Mouse (Mus musculus) forebrain, postnatal 0 days (tissue): Measurements from ENCODE around the gene Mrpl53. TPM values are rescaled to one million over a fixed set of nuclear protein-coding genes. Genes with fewer than 3 reads are reported as not detected.
A peak's percentile ranks its signal among the peaks of the same experiment; 100 is the strongest.

Source experiments
- ATAC-seq: fragments of 200-750 bp; cut with Nextera tagmentation; 2 replicates; pipeline ENCODE4 v1.8.0; 2017; ENCODE audit warnings: mild to moderate bottlenecking, moderate library complexity
- DNase-seq: peaks from one replicate; pipeline ENCODE4 v3.0.0-alpha.2; 2015
- H3K27ac ChIP-seq: fragments of 300-500 bp; sonication (generic); 2 replicates; pipeline ENCODE4 v1.5.1; 2014; ENCODE audit warnings: low read depth, mild to moderate bottlenecking, antibody characterized with exemption, low read length, moderate library complexity, mixed read lengths
- H3K27me3 ChIP-seq: fragments of 300-500 bp; sonication (generic); 2 replicates; pipeline ENCODE4 v1.6.1; 2014; ENCODE audit warnings: mild to moderate bottlenecking, low read length, mixed read lengths; ENCODE audit not compliant: insufficient read depth
- H3K36me3 ChIP-seq: fragments of 300-500 bp; sonication (generic); 2 replicates; pipeline ENCODE4 v1.6.1; 2014; ENCODE audit warnings: mild to moderate bottlenecking, moderate library complexity; ENCODE audit not compliant: insufficient read depth
- H3K4me1 ChIP-seq: fragments of 300-500 bp; sonication (generic); 2 replicates; pipeline ENCODE4 v1.6.1; 2014; ENCODE audit warnings: antibody characterized with exemption; ENCODE audit not compliant: insufficient read depth
- H3K4me2 ChIP-seq: fragments of 300-500 bp; sonication (generic); 2 replicates; pipeline ENCODE4 v1.6.1; 2014; ENCODE audit warnings: low read depth, mild to moderate bottlenecking, moderate library complexity
- H3K4me3 ChIP-seq: fragments of 300-500 bp; sonication (generic); 2 replicates; pipeline ENCODE4 v1.5.1; 2014; ENCODE audit warnings: low read depth, low read length, mixed read lengths
- H3K9ac ChIP-seq: fragments of 300-500 bp; sonication (generic); 2 replicates; pipeline ENCODE4 v1.6.1; 2014; ENCODE audit warnings: mild to moderate bottlenecking
- H3K9me3 ChIP-seq: fragments of 300-500 bp; sonication (generic); 2 replicates; pipeline ENCODE4 v1.6.1; 2016; ENCODE audit warnings: low read length
- CTCF ChIP-seq: sonication (generic); IDR thresholded peaks from 2 replicates; pipeline ENCODE4 v1.5.1; 2016; ENCODE audit warnings: antibody characterized with exemption, control low read depth, low read depth
- WGBS: fragments of 180-500 bp; shearing (Covaris S2); extraction: QIAGEN DNeasy Blood & Tissue Kit; methylation state at CpG from one replicate; pipeline ENCODE4 v1.1.7; 2014; 5-methylcytosine and 5-hydroxymethylcytosine counted together
- polyA plus RNA-seq: library from polyadenylated mRNA; unstranded; fragments of >200 nt; fragmentation: Nextera tagmentation; extraction: Ambion mirVana; gene quantifications from 2 replicates; pipeline ENCODE4 v1.2.1, GENCODE M21; 2015
- total RNA-seq: library from RNA; depleted of rRNA; stranded (reverse); fragments of >200 nt; gene quantifications from 2 replicates; pipeline ENCODE4 v1.2.3, GENCODE M21; 2014

Gene Mrpl53
- total and polyA plus RNA-seq, 2 experiments from 2014 or later: 64.6 to 126 TPM

GRCm38 (mm10) chr6:83142211-83142731 is 33.4 kb downstream of the Mrpl53 start:
- ATAC-seq (peak; percentile 81), DNase-seq (peak; percentile 68)
- peak; percentile 14; the same call in 1 of the 2 replicates for TF ChIP-seq CTCF
- Histone ChIP-seq H3K27ac (no peak overlapping the region), H3K4me2 (peak overlapping the region; percentile 66), H3K4me3 (peak overlapping the region; percentile 34), H3K9ac (peak overlapping the region; percentile 65), H3K9me3 (no peaks in the 10 kb centered on the region), H3K36me3 (no peaks in the 10 kb centered on the region), H3K27me3 (peaks cover 4% of the 10 kb centered on the region), H3K4me1 (no peaks in the 10 kb centered on the region)
- WGBS: 2% methylated on average over 41 of the region's 41 CpGs

- Histone ChIP-seq H3K4me3 (no peak overlapping the region), H3K27ac (no peak overlapping the region), H3K9me3 (no peaks in the 10 kb centered on the region), H3K9ac (no peak overlapping the region), H3K36me3 (no peaks in the 10 kb centered on the region), H3K27me3 (peaks cover 4% of the 10 kb centered on the region), H3K4me1 (no peaks in the 10 kb centered on the region), H3K4me2 (peak overlapping the region; percentile 66; the same call in 1 of the 2 replicates)
- 61% methylated on average over 11 of the region's 11 CpGs for WGBS
- no peak for ATAC-seq
- no peak for TF ChIP-seq CTCF
- no peak for DNase-seq
These were observed 34.0 kb downstream of the Mrpl53 start for GRCm38 (mm10) chr6:83142886-83143285.

- Histone ChIP-seq H3K4me1 (no peaks in the 10 kb centered on the region), H3K4me2 (no peak overlapping the region)
- WGBS: 88% methylated on average over 2 of the region's 2 CpGs
These were observed 36.4 kb downstream of the Mrpl53 start for GRCm38 (mm10) chr6:83145209-83145608.

GRCm38 (mm10) chr6:83145805-83146204 is 37.0 kb downstream of the Mrpl53 start:
- peaks cover 4% of the 10 kb centered on the region for H3K27me3 ChIP-seq
- 76% methylated on average over 9 of the region's 9 CpGs for WGBS
- H3K36me3 ChIP-seq: no peaks in the 10 kb centered on the region
- ATAC-seq: no peak
- no peak for TF ChIP-seq CTCF
- no peak for DNase-seq
- no peak overlapping the region for H3K27ac ChIP-seq
- H3K4me2 ChIP-seq: no peak overlapping the region
- H3K4me1 ChIP-seq: no peaks in the 10 kb centered on the region
- no peaks in the 10 kb centered on the region for H3K9me3 ChIP-seq
- H3K9ac ChIP-seq: no peak overlapping the region
- H3K4me3 ChIP-seq: no peak overlapping the region

More at GRCm38 (mm10) chr6:83145209-83145608, 36.4 kb downstream of the Mrpl53 start:
- DNase-seq: no peak
- no peak overlapping the region for H3K4me3 ChIP-seq
- H3K9me3 ChIP-seq: no peaks in the 10 kb centered on the region
- TF ChIP-seq CTCF: no peak
- H3K27me3 ChIP-seq: peaks cover 4% of the 10 kb centered on the region
- ATAC-seq: no peak
- H3K9ac ChIP-seq: no peak overlapping the region
- no peaks in the 10 kb centered on the region for H3K36me3 ChIP-seq
- H3K27ac ChIP-seq: no peak overlapping the region

GRCm38 (mm10) chr6:83147280-83147679 is 38.4 kb downstream of the Mrpl53 start:
- 54% methylated on average over 7 of the region's 7 CpGs for WGBS
- Histone ChIP-seq H3K9ac (no peak overlapping the region), H3K4me2 (no peak overlapping the region), H3K9me3 (no peaks in the 10 kb centered on the region), H3K4me1 (no peaks in the 10 kb centered on the region), H3K27me3 (no peaks in the 10 kb centered on the region), H3K27ac (no peak overlapping the region), H3K36me3 (0 out of 2 replicates have a peak, but pooled peaks cover 2% of the 10 kb centered on the region), H3K4me3 (no peak overlapping the region)
- ATAC-seq: no peak
- TF ChIP-seq CTCF: no peak
- no peak for DNase-seq

GRCm38 (mm10) chr6:83151721-83152120 is 42.9 kb downstream of the Mrpl53 start:
- Histone ChIP-seq H3K9me3 (no peaks in the 10 kb centered on the region), H3K4me1 (0 out of 2 replicates have a peak, but pooled peaks cover 8% of the 10 kb centered on the region), H3K4me3 (no peak overlapping the region), H3K36me3 (0 out of 2 replicates have a peak, but pooled peaks cover 12% of the 10 kb centered on the region), H3K27ac (no peak overlapping the region), H3K4me2 (no peak overlapping the region), H3K27me3 (no peaks in the 10 kb centered on the region), H3K9ac (no peak overlapping the region)
- WGBS: 31% methylated on average over 8 of the region's 8 CpGs
- no peak for TF ChIP-seq CTCF
- DNase-seq (no peak), ATAC-seq (no peak)

- no peak overlapping the region for H3K4me2 ChIP-seq
- H3K36me3 ChIP-seq: 0 out of 2 replicates have a peak, but pooled peaks cover 12% of the 10 kb centered on the region
- no peak overlapping the region for H3K27ac ChIP-seq
- H3K4me3 ChIP-seq: no peak overlapping the region
- no peak overlapping the region for H3K9ac ChIP-seq
- TF ChIP-seq CTCF: no peak
- no peaks in the 10 kb centered on the region for H3K9me3 ChIP-seq
- ATAC-seq (no peak), DNase-seq (no peak)
- H3K27me3 ChIP-seq: no peaks in the 10 kb centered on the region
- WGBS: 87% methylated on average over 12 of the region's 12 CpGs
- H3K4me1 ChIP-seq: 0 out of 2 replicates have a peak, but pooled peaks cover 8% of the 10 kb centered on the region
These were observed 44.2 kb downstream of the Mrpl53 start for GRCm38 (mm10) chr6:83153038-83153437.
